Mouse (Mus musculus): Measurements from ENCODE around the gene Gm10643.

Gene Gm10643

GRCm38 (mm10) chr8:84065037-84065436 lies at the start of gene Gm10643:
Gm10643 (minus strand) TSS chr8:84065137.
- in situ Hi-C loops (cut with MboI, MseI), result no loop called here

- in situ Hi-C loops (cut with MboI, MseI), result loop anchor here (25.0 kb wide), 1 partner anchor 1156 kb away; no protein-coding TSS in a partner anchor
These were observed 41.5 kb upstream of the Gm10643 start for GRCm38 (mm10) chr8:84106216-84107040.

- in situ Hi-C loops (cut with MboI, MseI), result loop anchor here (25.0 kb wide), 1 partner anchor 1157 kb away; no protein-coding TSS in a partner anchor
These were observed 40.7 kb upstream of the Gm10643 start for GRCm38 (mm10) chr8:84105676-84106075.

GRCm38 (mm10) chr8:84104697-84105609 lies 40.0 kb upstream of the Gm10643 start, which contains the start of gene Dcaf15:
Dcaf15 (minus strand) TSS chr8:84104768.
- in situ Hi-C loops (cut with MboI, MseI), result loop anchor here (25.0 kb wide), 1 partner anchor 1157 kb away; no protein-coding TSS in a partner anchor

- in situ Hi-C loops (cut with MboI, MseI), result loop anchor here (25.0 kb wide), 1 partner anchor 1158 kb away; no protein-coding TSS in a partner anchor
These were observed 39.3 kb upstream of the Gm10643 start for GRCm38 (mm10) chr8:84104221-84104620.

GRCm38 (mm10) chr8:84103601-84104000 lies 38.7 kb upstream of the Gm10643 start:
- in situ Hi-C loops (cut with MboI, MseI), result loop anchor here (25.0 kb wide), 1 partner anchor 1159 kb away; no protein-coding TSS in a partner anchor

GRCm38 (mm10) chr8:84101476-84102270 lies 36.7 kb upstream of the Gm10643 start:
- in situ Hi-C loops (cut with MboI, MseI), result loop anchor here (25.0 kb wide), 1 partner anchor 1161 kb away; no protein-coding TSS in a partner anchor

GRCm38 (mm10) chr8:84098376-84098775 lies 33.4 kb upstream of the Gm10643 start:
- in situ Hi-C loops (cut with MboI, MseI), result no loop called here

GRCm38 (mm10) chr8:84096061-84096460 lies 31.1 kb upstream of the Gm10643 start:
- in situ Hi-C loops (cut with MboI, MseI), result no loop called here

GRCm38 (mm10) chr8:84090585-84090984 lies 25.6 kb upstream of the Gm10643 start:
- in situ Hi-C loops (cut with MboI, MseI), result no loop called here

GRCm38 (mm10) chr8:84089277-84089676 lies 24.3 kb upstream of the Gm10643 start:
- in situ Hi-C loops (cut with MboI, MseI), result loop anchor here (5.0 kb wide), 1 partner anchor 62 kb away; no protein-coding TSS in a partner anchor

- in situ Hi-C loops (cut with MboI, MseI), result loop anchor here (5.0 kb wide), 1 partner anchor 61 kb away; no protein-coding TSS in a partner anchor
These were observed 22.9 kb upstream of the Gm10643 start for GRCm38 (mm10) chr8:84087821-84088220.

GRCm38 (mm10) chr8:84087156-84087555 lies 22.2 kb upstream of the Gm10643 start:
- in situ Hi-C loops (cut with MboI, MseI), result loop anchor here (5.0 kb wide), 1 partner anchor 60 kb away; no protein-coding TSS in a partner anchor

- in situ Hi-C loops (cut with MboI, MseI), result loop anchor here (5.0 kb wide), 1 partner anchor 57 kb away; no protein-coding TSS in a partner anchor
These were observed 19.6 kb upstream of the Gm10643 start for GRCm38 (mm10) chr8:84084341-84085115.

- in situ Hi-C loops (cut with MboI, MseI), result no loop called here
These were observed 18.9 kb upstream of the Gm10643 start for GRCm38 (mm10) chr8:84083829-84084241.

GRCm38 (mm10) chr8:84079206-84079605 lies 14.3 kb upstream of the Gm10643 start:
- in situ Hi-C loops (cut with MboI, MseI), result no loop called here

- in situ Hi-C loops (cut with MboI, MseI), result no loop called here
These were observed 11.9 kb upstream of the Gm10643 start for GRCm38 (mm10) chr8:84076849-84077248.

GRCm38 (mm10) chr8:84076412-84076811 lies 11.5 kb upstream of the Gm10643 start:
- in situ Hi-C loops (cut with MboI, MseI), result no loop called here

GRCm38 (mm10) chr8:84073230-84073976 lies 8.5 kb upstream of the Gm10643 start:
- in situ Hi-C loops (cut with MboI, MseI), result loop anchor here (5.0 kb wide), 1 partner anchor 59 kb away; no protein-coding TSS in a partner anchor

Data from T-helper 2 cell (primary cell).